Mouse (Mus musculus) hindbrain, embryonic 15.5 days (tissue): ENCODE data around the gene Tspan33. TPM values are rescaled to one million over a fixed set of nuclear protein-coding genes. Genes with fewer than 3 reads are reported as not detected.

Experiments
- ATAC-seq: fragments of 200-750 bp; cut with Nextera tagmentation; 2 replicates; pipeline ENCODE4 v1.8.0; 2017; ENCODE audit warnings: low read depth, moderate number of reproducible peaks, moderate TSS enrichment; ENCODE audit not compliant: low FRiP score
- H3K27ac ChIP-seq: fragments of 300-500 bp; sonication (generic); replicated peaks from 2 replicates; pipeline ENCODE4 v1.5.1; 2015; ENCODE audit warnings: mild to moderate bottlenecking, inconsistent platforms
- H3K27me3 ChIP-seq: fragments of 300-500 bp; sonication (generic); 2 replicates; pipeline ENCODE4 v1.6.1; 2015; ENCODE audit warnings: control low read depth, inconsistent platforms
- H3K36me3 ChIP-seq: fragments of 300-500 bp; sonication (generic); 2 replicates; pipeline ENCODE4 v1.6.1; 2015; ENCODE audit warnings: control low read depth, inconsistent platforms
- H3K4me1 ChIP-seq: fragments of 300-500 bp; sonication (generic); replicated peaks from 2 replicates; pipeline ENCODE4 v1.6.1; 2015; ENCODE audit warnings: control low read depth, inconsistent platforms
- H3K4me2 ChIP-seq: fragments of 300-500 bp; sonication (generic); 2 replicates; pipeline ENCODE4 v1.6.1; 2015; ENCODE audit warnings: moderate library complexity, mild to moderate bottlenecking, inconsistent platforms
- H3K4me3 ChIP-seq: fragments of 300-500 bp; sonication (generic); 2 replicates; pipeline ENCODE4 v1.5.1; 2015; ENCODE audit warnings: mild to moderate bottlenecking, inconsistent platforms
- H3K9ac ChIP-seq: fragments of 300-500 bp; sonication (generic); 2 replicates; pipeline ENCODE4 v1.6.1; 2015; ENCODE audit warnings: inconsistent platforms
- H3K9me3 ChIP-seq: fragments of 300-500 bp; sonication (generic); 2 replicates; pipeline ENCODE4 v1.6.1; 2016; ENCODE audit warnings: control low read depth, inconsistent platforms
- WGBS: fragments of 180-500 bp; shearing (Covaris S2); methylation state at CpG from one replicate; pipeline ENCODE4 v1.1.7; 2015; 5-methylcytosine and 5-hydroxymethylcytosine counted together
- polyA plus RNA-seq: library from polyadenylated mRNA; unstranded; fragments of >200 nt; fragmentation: Nextera tagmentation; extraction: Ambion mirVana; gene quantifications from 2 replicates; pipeline ENCODE4 v1.2.1, GENCODE M21; 2015

The Tspan33 gene
- polyA plus RNA-seq, 1 experiment from 2014 or later = 14.4 TPM

GRCm38 (mm10) chr6:29702126-29702525, 8.1 kb downstream of the Tspan33 start:
- Histone ChIP-seq H3K4me1 (no peaks in the 10 kb centered on the region), H3K27ac (no peak overlapping the region), H3K9me3 (no peaks in the 10 kb centered on the region), H3K4me3 (no peak overlapping the region), H3K9ac (no peak overlapping the region), H3K36me3 (no peaks in the 10 kb centered on the region), H3K4me2 (no peak overlapping the region), H3K27me3 (no peaks in the 10 kb centered on the region)
- 91% methylated on average over 3 of the region's 3 CpGs for WGBS
- no peak for ATAC-seq

- Histone ChIP-seq H3K9me3 (no peaks in the 10 kb centered on the region), H3K27me3 (no peaks in the 10 kb centered on the region), H3K4me3 (no peak overlapping the region), H3K9ac (no peak overlapping the region), H3K27ac (no peak overlapping the region), H3K4me2 (no peak overlapping the region), H3K4me1 (peaks cover 12% of the 10 kb centered on the region), H3K36me3 (no peaks in the 10 kb centered on the region)
- ATAC-seq = no peak
- 95% methylated on average over 5 of the region's 5 CpGs for WGBS
These were observed 10.1 kb downstream of the Tspan33 start for GRCm38 (mm10) chr6:29704143-29704542.

GRCm38 (mm10) chr6:29707902-29708301, 13.9 kb downstream of the Tspan33 start:
- H3K9ac ChIP-seq = no peak overlapping the region
- no peaks in the 10 kb centered on the region; the same call in 1 of the 2 replicates for H3K27me3 ChIP-seq
- peak; percentile 86 for ATAC-seq
- H3K27ac ChIP-seq = peak overlapping the region; percentile 35
- no peaks in the 10 kb centered on the region for H3K9me3 ChIP-seq
- no peaks in the 10 kb centered on the region for H3K36me3 ChIP-seq
- H3K4me3 ChIP-seq = no peak overlapping the region
- no peak overlapping the region for H3K4me2 ChIP-seq
- peaks cover 15% of the 10 kb centered on the region for H3K4me1 ChIP-seq
- 13% methylated on average over 2 of the region's 2 CpGs for WGBS

- Histone ChIP-seq H3K9me3 (no peaks in the 10 kb centered on the region), H3K4me1 (peaks cover 15% of the 10 kb centered on the region), H3K27me3 (no peaks in the 10 kb centered on the region; the same call in 1 of the 2 replicates), H3K36me3 (no peaks in the 10 kb centered on the region), H3K4me3 (no peak overlapping the region), H3K9ac (no peak overlapping the region), H3K4me2 (no peak overlapping the region), H3K27ac (no peak overlapping the region)
- ATAC-seq = no peak
- WGBS = 62% methylated on average over 3 of the region's 3 CpGs
These were observed 17.3 kb downstream of the Tspan33 start for GRCm38 (mm10) chr6:29711318-29711717.

GRCm38 (mm10) chr6:29712011-29712584, 18.1 kb downstream of the Tspan33 start:
- no peak overlapping the region for H3K27ac ChIP-seq
- H3K9me3 ChIP-seq = no peaks in the 10 kb centered on the region
- peak; percentile 28; the same call in 1 of the 2 replicates for ATAC-seq
- whole genome bisulfite sequencing = 52% methylated on average over 3 of the region's 3 CpGs
- no peak overlapping the region for H3K4me2 ChIP-seq
- no peak overlapping the region for H3K9ac ChIP-seq
- H3K4me1 ChIP-seq = peaks cover 17% of the 10 kb centered on the region
- no peaks in the 10 kb centered on the region; the same call in 1 of the 2 replicates for H3K27me3 ChIP-seq
- H3K4me3 ChIP-seq = no peak overlapping the region
- H3K36me3 ChIP-seq = no peaks in the 10 kb centered on the region

GRCm38 (mm10) chr6:29716624-29717365, 22.8 kb downstream of the Tspan33 start:
- Histone ChIP-seq H3K9me3 (no peaks in the 10 kb centered on the region), H3K27ac (peak overlapping the region; percentile 58; the same call in 1 of the 2 replicates), H3K4me2 (no peak overlapping the region), H3K4me3 (no peak overlapping the region), H3K36me3 (no peaks in the 10 kb centered on the region), H3K4me1 (peaks cover 27% of the 10 kb centered on the region), H3K27me3 (0 out of 2 replicates have a peak, but pooled peaks cover 4% of the 10 kb centered on the region), H3K9ac (no peak overlapping the region)
- ATAC-seq = no peak
- WGBS = 79% methylated on average over 10 of the region's 10 CpGs

GRCm38 (mm10) chr6:29717541-29717940, 23.5 kb downstream of the Tspan33 start:
- Histone ChIP-seq H3K27ac (peak overlapping the region; percentile 58), H3K4me2 (peak overlapping the region; percentile 57)
- 45% methylated on average over 10 of the region's 10 CpGs for WGBS

GRCm38 (mm10) chr6:29717952-29718521, 24.0 kb downstream of the Tspan33 start:
- H3K27me3 ChIP-seq = 0 out of 2 replicates have a peak, but pooled peaks cover 4% of the 10 kb centered on the region
- H3K27ac ChIP-seq = peak overlapping the region; percentile 58
- no peaks in the 10 kb centered on the region for H3K36me3 ChIP-seq
- ATAC-seq = peak; percentile 85
- peak overlapping the region; percentile 16 for H3K4me3 ChIP-seq
- no peak overlapping the region for H3K9ac ChIP-seq
- no peaks in the 10 kb centered on the region for H3K9me3 ChIP-seq
- H3K4me2 ChIP-seq = peak overlapping the region; percentile 57
- H3K4me1 ChIP-seq = peaks cover 27% of the 10 kb centered on the region
- 14% methylated on average over 14 of the region's 14 CpGs for WGBS

More at GRCm38 (mm10) chr6:29717541-29717940, 23.5 kb downstream of the Tspan33 start:
- Histone ChIP-seq H3K9me3 (no peaks in the 10 kb centered on the region), H3K4me3 (no peak overlapping the region), H3K4me1 (peaks cover 27% of the 10 kb centered on the region), H3K9ac (no peak overlapping the region), H3K36me3 (no peaks in the 10 kb centered on the region), H3K27me3 (0 out of 2 replicates have a peak, but pooled peaks cover 4% of the 10 kb centered on the region)
- ATAC-seq = peak; percentile 9; the same call in 1 of the 2 replicates

GRCm38 (mm10) chr6:29718894-29719329, 24.9 kb downstream of the Tspan33 start:
- H3K27me3 ChIP-seq = 0 out of 2 replicates have a peak, but pooled peaks cover 4% of the 10 kb centered on the region
- WGBS = 5% methylated on average over 15 of the region's 15 CpGs
- peak; percentile 54; the same call in 1 of the 2 replicates for ATAC-seq
- no peaks in the 10 kb centered on the region for H3K36me3 ChIP-seq
- H3K27ac ChIP-seq = peak overlapping the region; percentile 51
- H3K9ac ChIP-seq = peak overlapping the region; percentile 5; the same call in 1 of the 2 replicates
- H3K4me2 ChIP-seq = peak overlapping the region; percentile 57
- H3K4me3 ChIP-seq = peak overlapping the region; percentile 28
- H3K9me3 ChIP-seq = no peaks in the 10 kb centered on the region
- H3K4me1 ChIP-seq = peaks cover 27% of the 10 kb centered on the region

GRCm38 (mm10) chr6:29721890-29722289, 27.9 kb downstream of the Tspan33 start:
- Histone ChIP-seq H3K36me3 (no peaks in the 10 kb centered on the region), H3K27ac (no peak overlapping the region), H3K9ac (no peak overlapping the region), H3K4me3 (no peak overlapping the region), H3K4me2 (no peak overlapping the region), H3K4me1 (peaks cover 27% of the 10 kb centered on the region), H3K27me3 (0 out of 2 replicates have a peak, but pooled peaks cover 4% of the 10 kb centered on the region), H3K9me3 (no peaks in the 10 kb centered on the region)
- WGBS = 84% methylated on average over 2 of the region's 2 CpGs
- no peak for ATAC-seq

GRCm38 (mm10) chr6:29726576-29727200, 32.7 kb downstream of the Tspan33 start:
- H3K4me1 ChIP-seq = no peaks in the 10 kb centered on the region
- ATAC-seq = no peak
- H3K27me3 ChIP-seq = no peaks in the 10 kb centered on the region
- WGBS = 62% methylated on average over 1 of the region's 1 CpGs
- no peak overlapping the region for H3K9ac ChIP-seq
- no peak overlapping the region for H3K27ac ChIP-seq
- no peaks in the 10 kb centered on the region for H3K36me3 ChIP-seq
- H3K4me2 ChIP-seq = no peak overlapping the region
- H3K4me3 ChIP-seq = no peak overlapping the region
- no peaks in the 10 kb centered on the region for H3K9me3 ChIP-seq
